Mouse (Mus musculus): ENCODE measurements around the gene Gpr22. TPM values are rescaled to one million over a fixed set of nuclear protein-coding genes. Genes with fewer than 3 reads are reported as not detected.

The Gpr22 gene
- 4.7 TPM for polyA plus RNA-seq (2014; fragmentation: Illumina TruSeq; extraction: RNeasy Lipid Tissue Mini Kit (QIAGEN cat#74804); ENCODE audit: low replicate concordance)

DNA sequence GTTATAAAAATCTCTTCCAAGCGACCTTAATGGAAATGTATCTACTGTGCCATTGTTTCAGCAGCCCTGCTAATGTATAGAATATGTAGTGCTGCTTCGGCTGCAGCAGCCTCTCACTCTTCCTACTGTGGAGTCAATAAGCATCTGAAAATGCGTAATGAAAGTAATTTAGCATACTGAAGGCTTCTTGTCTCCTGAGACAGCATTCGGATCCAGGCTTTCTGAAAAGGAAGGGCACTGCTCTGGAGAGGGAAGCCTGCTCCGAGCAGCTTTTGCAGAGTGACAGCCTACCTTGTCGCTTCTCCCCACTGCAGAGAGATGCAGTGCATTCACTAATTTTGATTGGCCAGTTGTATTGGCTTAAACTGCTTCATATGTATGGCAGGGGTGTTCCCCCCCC lies at the start of gene Gpr22:
TSS of gene Gpr22 (minus strand) at position 348 of the 400 bp plus-strand sequence.

Other genes with a start within 250 kb of the Gpr22 start
- 28.6 TPM for gene Cbll1, start 214.3 kb downstream of the Gpr22 start, polyA plus RNA-seq (2014; fragmentation: Illumina TruSeq; extraction: RNeasy Lipid Tissue Mini Kit (QIAGEN cat#74804); ENCODE audit: low replicate concordance)
- gene Slc26a4, start 154.0 kb downstream of the Gpr22 start, polyA plus RNA-seq (2014; fragmentation: Illumina TruSeq; extraction: RNeasy Lipid Tissue Mini Kit (QIAGEN cat#74804); ENCODE audit: low replicate concordance) = 0.11 TPM
- gene Bcap29, start 79.3 kb downstream of the Gpr22 start, polyA plus RNA-seq (2014; fragmentation: Illumina TruSeq; extraction: RNeasy Lipid Tissue Mini Kit (QIAGEN cat#74804); ENCODE audit: low replicate concordance) = 52.8 TPM
- gene Dus4l, start 59.1 kb downstream of the Gpr22 start, polyA plus RNA-seq (2014; fragmentation: Illumina TruSeq; extraction: RNeasy Lipid Tissue Mini Kit (QIAGEN cat#74804); ENCODE audit: low replicate concordance) = 10.2 TPM
- gene Cog5, start 59.1 kb downstream of the Gpr22 start, polyA plus RNA-seq (2014; fragmentation: Illumina TruSeq; extraction: RNeasy Lipid Tissue Mini Kit (QIAGEN cat#74804); ENCODE audit: low replicate concordance) = 83.7 TPM
- 136 TPM for gene Hbp1, start 236.6 kb upstream of the Gpr22 start, polyA plus RNA-seq (2014; fragmentation: Illumina TruSeq; extraction: RNeasy Lipid Tissue Mini Kit (QIAGEN cat#74804); ENCODE audit: low replicate concordance)

Measured in small intestine, adult 10 weeks (tissue).